Mouse (Mus musculus) activated CD4-positive, CD25-positive, alpha-beta regulatory T cell, adult 9 weeks (primary cell): Measurements from ENCODE around the gene Chchd5. TPM values are rescaled to one million over a fixed set of nuclear protein-coding genes. Genes with fewer than 3 reads are reported as not detected.

ENCODE experiments used
- polyA plus RNA-seq: library from polyadenylated mRNA; unstranded; fragments of 100-300 nt; shearing (Covaris generic); gene quantifications from one replicate; pipeline ENCODE4 v1.2.1, GENCODE M21; 2017

Chchd5 gene
- 24.4 TPM for polyA plus RNA-seq

DNA sequence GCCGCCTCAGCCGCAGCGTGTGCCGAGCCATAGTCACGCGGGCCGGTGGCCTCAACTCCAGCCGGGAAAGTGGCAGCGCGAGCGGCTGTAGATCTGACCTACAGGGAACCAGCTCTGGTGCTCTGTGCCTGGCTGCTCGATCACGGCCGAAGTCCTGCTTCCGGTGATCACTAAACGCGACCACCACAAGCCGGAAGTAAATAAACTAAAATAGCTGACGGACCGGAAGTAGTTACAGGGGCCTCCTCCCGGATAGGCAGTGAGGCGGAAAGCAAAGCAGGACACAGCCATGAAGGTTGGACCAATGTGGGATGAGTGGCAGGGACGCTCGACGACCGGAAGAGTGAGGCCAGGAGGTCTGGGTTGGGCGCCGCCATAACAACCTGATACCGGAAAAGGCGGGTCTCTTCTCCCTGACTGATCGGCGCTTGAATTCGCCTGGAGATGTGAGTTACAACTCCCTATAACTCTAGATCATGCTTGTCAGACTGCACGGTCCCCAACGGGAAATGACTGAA lies at the start of gene Chchd5:
Chchd5 (plus strand) TSS at position 289 of the 518 bp plus-strand sequence.

DNA sequence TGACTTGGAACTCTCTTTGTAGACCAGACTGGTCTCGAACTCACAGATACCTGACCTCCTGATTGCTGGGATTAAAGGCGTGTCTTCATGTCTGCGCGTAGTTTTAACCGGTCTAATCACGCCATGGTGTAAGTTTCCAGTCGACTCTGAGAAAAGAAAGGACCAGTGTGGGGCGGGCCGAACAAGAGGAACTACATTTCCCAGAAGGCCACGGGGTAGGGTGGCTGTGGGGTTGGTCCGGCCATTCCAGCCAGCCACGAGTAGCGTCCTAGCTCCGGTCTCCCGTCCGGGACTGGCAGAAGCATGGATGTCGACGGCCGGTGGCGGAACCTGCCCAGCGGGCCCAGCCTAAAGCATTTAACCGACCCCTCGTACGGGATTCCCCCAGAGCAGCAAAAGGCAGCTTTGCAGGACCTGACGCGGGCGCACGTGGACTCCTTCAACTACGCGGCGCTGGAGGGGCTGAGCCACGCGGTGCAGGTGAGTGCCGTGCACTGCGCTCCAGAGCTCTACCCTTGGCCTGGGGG lies 28.7 kb upstream of the Chchd5 start, which contains the start of gene Polr1b:
Polr1b (plus strand) TSS at position 212 of the 527 bp plus-strand sequence.

Other genes with a start within 250 kb of the Chchd5 start
- 11.5 TPM for gene Zc3h8, start 185.6 kb upstream of the Chchd5 start, polyA plus RNA-seq
- gene Zc3h6, start 162.3 kb upstream of the Chchd5 start, polyA plus RNA-seq, result 3.0 TPM
- 1.8 TPM for gene Gm10762, start 162.0 kb upstream of the Chchd5 start, polyA plus RNA-seq
- gene Vinac1, start 81.5 kb upstream of the Chchd5 start, polyA plus RNA-seq, result not detected
- 2.8 TPM for gene Ttl, start 63.8 kb upstream of the Chchd5 start, polyA plus RNA-seq
- gene Polr1b, start 28.7 kb upstream of the Chchd5 start, polyA plus RNA-seq, result 35.6 TPM
- 70.8 TPM for gene Slc20a1, start 69.1 kb downstream of the Chchd5 start, polyA plus RNA-seq
- gene Ckap2l, start 167.5 kb downstream of the Chchd5 start, polyA plus RNA-seq, result 4.7 TPM
- not detected for gene Il1a, start 180.3 kb downstream of the Chchd5 start, polyA plus RNA-seq
- not detected for gene Il1b, start 241.4 kb downstream of the Chchd5 start, polyA plus RNA-seq